Comparison of ENCODE assay signal across 8 mouse cellular contexts in the genomic region with DNA sequence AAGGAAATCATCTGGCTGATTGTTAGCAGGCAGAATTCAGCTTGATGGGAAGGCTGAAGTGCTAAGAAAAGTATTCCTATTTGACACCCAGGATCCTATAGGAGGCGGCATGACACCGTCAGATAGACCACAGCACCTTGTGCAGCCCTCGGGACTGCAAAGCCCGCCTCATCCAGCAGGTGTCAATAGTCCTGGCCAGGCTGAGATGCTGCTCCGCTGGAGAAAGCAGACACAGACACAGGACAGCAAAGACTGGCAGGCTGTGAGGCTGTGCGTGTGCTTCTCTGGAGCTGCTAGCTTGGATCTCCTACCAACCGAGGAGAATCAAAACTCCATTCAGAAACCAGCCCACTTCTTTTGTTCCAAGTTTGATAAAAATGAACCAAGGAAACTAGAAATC.
DNase-seq lines count a peak whose midpoint lies in the region; ATAC-seq and TF ChIP-seq lines count a peak whose summit lies in the region.

No protein-coding gene starts in this region.

- H3K36me3 ChIP-seq in heart, embryonic 12.5 days = no peaks in the 10 kb centered on the region
- H3K36me3 ChIP-seq in kidney, embryonic 15.5 days = no peaks in the 10 kb centered on the region
- H3K36me3 ChIP-seq in limb, embryonic 14.5 days (ENCODE audit: control insufficient read depth, insufficient read depth, low read length) = no peaks in the 10 kb centered on the region
- H3K36me3 ChIP-seq in midbrain, embryonic 16.5 days (ENCODE audit: control insufficient read depth, insufficient read depth, low read length) = no peaks in the 10 kb centered on the region

- H3K4me1 ChIP-seq in bone marrow, adult 2 months (ENCODE audit: control insufficient read depth, insufficient read depth, low read length) = 0 out of 2 replicates have a peak, but pooled peaks cover 1% of the 10 kb centered on the region
- H3K4me1 ChIP-seq in embryonic fibroblast, embryonic 13.5 days (ENCODE audit: control insufficient read depth, insufficient read depth, low read length) = no peaks in the 10 kb centered on the region
- peaks cover 8% of the 10 kb centered on the region; the same call in 1 of the 2 replicates for H3K4me1 ChIP-seq in heart, embryonic 12.5 days (replicated peaks)
- H3K4me1 ChIP-seq in kidney, embryonic 15.5 days = peaks cover 14% of the 10 kb centered on the region; the same call in 1 of the 2 replicates
- H3K4me1 ChIP-seq in limb, embryonic 14.5 days (ENCODE audit: control insufficient read depth, insufficient read depth, low read length) = peaks cover 8% of the 10 kb centered on the region; the same call in 1 of the 2 replicates
- peaks cover 12% of the 10 kb centered on the region for H3K4me1 ChIP-seq in midbrain, embryonic 16.5 days (ENCODE audit: control insufficient read depth, insufficient read depth, low read length)

- WGBS in bone marrow, adult 2 months = 1% methylated on average over 7 of the region's 7 CpGs
- WGBS in heart, embryonic 12.5 days = 2% methylated on average over 7 of the region's 7 CpGs
- 2% methylated on average over 7 of the region's 7 CpGs for WGBS in kidney, embryonic 15.5 days
- 4% methylated on average over 7 of the region's 7 CpGs for WGBS in limb, embryonic 14.5 days
- 0% methylated on average over 7 of the region's 7 CpGs for WGBS in midbrain, embryonic 16.5 days

- H3K9ac ChIP-seq in heart, embryonic 12.5 days = no peak overlapping the region
- no peak overlapping the region for H3K9ac ChIP-seq in kidney, embryonic 15.5 days
- no peak overlapping the region for H3K9ac ChIP-seq in limb, embryonic 14.5 days (ENCODE audit: low read depth, low read length, severe bottlenecking)
- H3K9ac ChIP-seq in midbrain, embryonic 16.5 days (ENCODE audit: low read depth, low read length) = no peak overlapping the region

- no peak overlapping the region for H3K27ac ChIP-seq in bone marrow, adult 2 months (ENCODE audit: control insufficient read depth, insufficient read depth, low read depth, low read length, poor library complexity)
- no peak overlapping the region for H3K27ac ChIP-seq in embryonic fibroblast, embryonic 13.5 days (ENCODE audit: insufficient read depth, low read length)
- no peak overlapping the region for H3K27ac ChIP-seq in heart, embryonic 12.5 days (ENCODE audit: poor library complexity, severe bottlenecking)
- H3K27ac ChIP-seq in kidney, embryonic 15.5 days = no peak overlapping the region
- no peak overlapping the region for H3K27ac ChIP-seq in limb, embryonic 14.5 days (replicated peaks; ENCODE audit: low read depth, low read length)
- no peak overlapping the region for H3K27ac ChIP-seq in midbrain, embryonic 16.5 days (ENCODE audit: low read length)

- H3K4me3 ChIP-seq in bone marrow, adult 2 months (replicated peaks; ENCODE audit: control insufficient read depth, low read depth, low read length) = no peak overlapping the region
- H3K4me3 ChIP-seq in embryonic fibroblast, embryonic 13.5 days (ENCODE audit: insufficient read depth, low read length) = no peak overlapping the region
- no peak overlapping the region for H3K4me3 ChIP-seq in heart, embryonic 12.5 days
- H3K4me3 ChIP-seq in kidney, embryonic 15.5 days (replicated peaks) = no peak overlapping the region
- H3K4me3 ChIP-seq in limb, embryonic 14.5 days (replicated peaks; ENCODE audit: low read length) = no peak overlapping the region
- H3K4me3 ChIP-seq in midbrain, embryonic 16.5 days (ENCODE audit: low read depth, low read length) = no peak overlapping the region

- H3K27me3 ChIP-seq in heart, embryonic 12.5 days (replicated peaks) = peaks cover 23% of the 10 kb centered on the region
- peaks cover 42% of the 10 kb centered on the region for H3K27me3 ChIP-seq in kidney, embryonic 15.5 days
- no peaks in the 10 kb centered on the region for H3K27me3 ChIP-seq in limb, embryonic 14.5 days (ENCODE audit: control insufficient read depth, insufficient read depth, low read length)
- H3K27me3 ChIP-seq in midbrain, embryonic 16.5 days (ENCODE audit: control insufficient read depth, insufficient read depth, low read depth, low read length) = peaks cover 27% of the 10 kb centered on the region

- TF ChIP-seq POLR2A in bone marrow, adult 2 months (IDR thresholded peaks at IDR 0.05; ENCODE audit: borderline replicate concordance, control insufficient read depth, low read depth, low read length) = no peak
- no peak for TF ChIP-seq POLR2A in embryonic fibroblast, embryonic 13.5 days (IDR thresholded peaks at IDR 0.05; ENCODE audit: low read depth, low read length)
- TF ChIP-seq POLR2A in limb, embryonic 14.5 days (IDR thresholded peaks at IDR 0.05; ENCODE audit: borderline replicate concordance, extremely low read depth, insufficient read depth, insufficient read length) = no peak

- peak; percentile 87 for ATAC-seq in heart, embryonic 12.5 days (ENCODE audit: insufficient number of reproducible peaks, low FRiP score)
- peak; percentile 99 for ATAC-seq in kidney, embryonic 15.5 days (replicated peaks; ENCODE audit: low FRiP score)
- ATAC-seq in limb, embryonic 14.5 days (ENCODE audit: low FRiP score, low read depth) = peak; percentile 89
- ATAC-seq in midbrain, embryonic 16.5 days = peak; percentile 98

- DNase-seq in A20 (ENCODE audit: low read depth, low spot score) = peak; percentile 90
- peak; percentile 83 for DNase-seq in limb, embryonic 14.5 days (ENCODE audit: low spot score)
- peak; percentile 40 to 79 for DNase-seq in spleen, postnatal 10 days (ENCODE audit: low spot score in 2 of 2)

- H3K9me3 ChIP-seq in heart, embryonic 12.5 days (replicated peaks) = no peaks in the 10 kb centered on the region
- H3K9me3 ChIP-seq in kidney, embryonic 15.5 days (replicated peaks) = no peaks in the 10 kb centered on the region
- no peaks in the 10 kb centered on the region for H3K9me3 ChIP-seq in limb, embryonic 14.5 days (ENCODE audit: control insufficient read depth, low read length)
- H3K9me3 ChIP-seq in midbrain, embryonic 16.5 days (replicated peaks; ENCODE audit: control insufficient read depth, low read length, poor library complexity, severe bottlenecking) = no peaks in the 10 kb centered on the region

- H3K4me2 ChIP-seq in heart, embryonic 12.5 days = no peak overlapping the region
- no peak overlapping the region for H3K4me2 ChIP-seq in kidney, embryonic 15.5 days
- no peak overlapping the region for H3K4me2 ChIP-seq in limb, embryonic 14.5 days (replicated peaks; ENCODE audit: low read depth, low read length, severe bottlenecking)
- no peak overlapping the region for H3K4me2 ChIP-seq in midbrain, embryonic 16.5 days (ENCODE audit: low read length)

- peak; percentile 70 for TF ChIP-seq CTCF in bone marrow, adult 2 months (IDR thresholded peaks at IDR 0.05; ENCODE audit: control insufficient read depth, insufficient read depth, low read length)
- TF ChIP-seq CTCF in embryonic fibroblast, embryonic 13.5 days (IDR thresholded peaks at IDR 0.05; ENCODE audit: borderline replicate concordance, insufficient read depth, low read length) = peak; percentile 86
